Comparison of ENCODE assay signal across 18 mouse cellular contexts in genomic region chr5:121968416-121968815, GRCm38 (mm10).
DNase-seq lines count a peak whose midpoint lies in the region; ATAC-seq and TF ChIP-seq lines count a peak whose summit lies in the region.
"Had no signal": no experiment of that assay in that cellular context is flagged by ENCODE, and none has a peak within 500 bp of the region (broad histone marks: within the 10 kb centered on the region; RNA-seq: fewer than 3 reads in every experiment).

No protein-coding gene starts in this region.

- TF ChIP-seq CTCF in layer of hippocampus, adult 2 months (conservative IDR thresholded peaks at IDR 0.05), result no peak
- TF ChIP-seq CTCF in kidney, adult 2 months (conservative IDR thresholded peaks at IDR 0.05; ENCODE audit: insufficient read depth, insufficient read length, low read depth, low read length), result no peak

- no peak overlapping the region for H3K4me2 ChIP-seq in hindbrain, embryonic 13.5 days
- H3K4me2 ChIP-seq in neural tube, embryonic 14.5 days (ENCODE audit: low read depth, low read length), result no peak overlapping the region
- H3K4me2 ChIP-seq: embryonic facial prominence, embryonic 15.5 days; liver, embryonic 13.5 days; stomach, embryonic 15.5 days had no signal

- H3K36me3 ChIP-seq in hindbrain, embryonic 13.5 days, result no peaks in the 10 kb centered on the region
- H3K36me3 ChIP-seq in neural tube, embryonic 14.5 days (ENCODE audit: control insufficient read depth, insufficient read depth, low read length), result no peaks in the 10 kb centered on the region
- no peaks in the 10 kb centered on the region for H3K36me3 ChIP-seq in kidney, adult 2 months (ENCODE audit: control insufficient read depth, insufficient read depth, low read length)
- H3K36me3 ChIP-seq: embryonic facial prominence, embryonic 15.5 days; liver, embryonic 13.5 days; stomach, embryonic 15.5 days had no signal

- WGBS in hindbrain, embryonic 13.5 days, result 41% methylated on average over 15 of the region's 15 CpGs
- 40% methylated on average over 15 of the region's 15 CpGs for WGBS in neural tube, embryonic 14.5 days
- WGBS in kidney, adult 2 months, result 78% methylated on average over 15 of the region's 15 CpGs

- H3K9me3 ChIP-seq in hindbrain, embryonic 13.5 days, result no peaks in the 10 kb centered on the region
- no peaks in the 10 kb centered on the region for H3K9me3 ChIP-seq in neural tube, embryonic 14.5 days (ENCODE audit: control insufficient read depth, low read length)
- H3K9me3 ChIP-seq: embryonic facial prominence, embryonic 15.5 days; liver, embryonic 13.5 days; stomach, embryonic 15.5 days had no signal

- DNase-seq in layer of hippocampus, adult 2 months (ENCODE audit: low spot score in 2 of 2), result no peak
- DNase-seq in layer of hippocampus, adult 8-10 months (ENCODE audit: low spot score in 2 of 2), result no peak
- peak; percentile 50 for DNase-seq in right cerebral cortex, postnatal 14 days
- no peak for DNase-seq in right cerebral cortex, postnatal 25 days
- DNase-seq in embryo, embryonic 10 days (ENCODE audit: low spot score), result no peak
- DNase-seq in kidney, adult 2 months, result no peak
- DNase-seq: adrenal gland, postnatal 25 days; cerebellum, postnatal 36 days; heart, adult 18-20 months; kidney, adult 11 months; kidney, postnatal 36 days; liver, embryonic 13.5 days; lung, postnatal 14 days; thymus, postnatal 36 days had no signal

- no peak overlapping the region for H3K4me3 ChIP-seq in layer of hippocampus, adult 2 months
- no peak overlapping the region for H3K4me3 ChIP-seq in hindbrain, embryonic 13.5 days
- H3K4me3 ChIP-seq in neural tube, embryonic 14.5 days (ENCODE audit: low read depth, low read length), result no peak overlapping the region
- no peak overlapping the region for H3K4me3 ChIP-seq in kidney, adult 2 months (ENCODE audit: insufficient read depth, low read depth, low read length)
- H3K4me3 ChIP-seq: embryonic facial prominence, embryonic 15.5 days; liver, embryonic 13.5 days; stomach, embryonic 15.5 days had no signal

- H3K27me3 ChIP-seq in hindbrain, embryonic 13.5 days, result 0 out of 2 replicates have a peak, but pooled peaks cover 3% of the 10 kb centered on the region
- no peaks in the 10 kb centered on the region for H3K27me3 ChIP-seq in neural tube, embryonic 14.5 days (ENCODE audit: control insufficient read depth, insufficient read depth, low read length)
- no peaks in the 10 kb centered on the region for H3K27me3 ChIP-seq in kidney, adult 2 months (replicated peaks; ENCODE audit: control insufficient read depth, insufficient read depth, low read length)
- H3K27me3 ChIP-seq: embryonic facial prominence, embryonic 15.5 days; stomach, embryonic 15.5 days had no signal

- H3K9ac ChIP-seq in hindbrain, embryonic 13.5 days, result no peak overlapping the region
- H3K9ac ChIP-seq in neural tube, embryonic 14.5 days (replicated peaks; ENCODE audit: low read depth, low read length), result no peak overlapping the region
- H3K9ac ChIP-seq: embryonic facial prominence, embryonic 15.5 days; liver, embryonic 13.5 days; stomach, embryonic 15.5 days had no signal

- peak; percentile 16; the same call in 1 of the 2 replicates for ATAC-seq in hindbrain, embryonic 13.5 days (ENCODE audit: low FRiP score)
- peak; percentile 38; the same call in 1 of the 2 replicates for ATAC-seq in neural tube, embryonic 14.5 days (ENCODE audit: low read depth)

- TF ChIP-seq POLR2A in kidney, adult 2 months (IDR thresholded peaks at IDR 0.05; ENCODE audit: low read depth, low read length), result no peak

- H3K4me1 ChIP-seq in hindbrain, embryonic 13.5 days (replicated peaks), result peaks cover 85% of the 10 kb centered on the region
- peaks cover 36% of the 10 kb centered on the region for H3K4me1 ChIP-seq in neural tube, embryonic 14.5 days (ENCODE audit: control insufficient read depth, insufficient read depth, low read length)
- H3K4me1 ChIP-seq in kidney, adult 2 months (ENCODE audit: control insufficient read depth, insufficient read depth, low read length), result no peaks in the 10 kb centered on the region

- 0 out of 2 replicates have a peak overlapping the region, but pooled peaks have one; percentile 36 for H3K27ac ChIP-seq in layer of hippocampus, adult 2 months
- H3K27ac ChIP-seq in hindbrain, embryonic 13.5 days, result peak overlapping the region; percentile 79
- H3K27ac ChIP-seq in neural tube, embryonic 14.5 days (ENCODE audit: low read depth, low read length), result 0 out of 2 replicates have a peak overlapping the region, but pooled peaks have one; percentile 7
- no peak overlapping the region for H3K27ac ChIP-seq in kidney, adult 2 months (ENCODE audit: insufficient read depth, low read depth, low read length)
- H3K27ac ChIP-seq: embryonic facial prominence, embryonic 15.5 days; liver, embryonic 13.5 days; stomach, embryonic 15.5 days had no signal
